Mouse (Mus musculus) embryonic facial prominence, embryonic 10.5 days (tissue): ENCODE results near the gene Lyg2. TPM values are rescaled to one million over a fixed set of nuclear protein-coding genes. Genes with fewer than 3 reads are reported as not detected.

Experiments used
- DNase-seq: peaks from one replicate; pipeline ENCODE4 v3.0.0-alpha.2; 2017; ENCODE audit warnings: low spot score
- H3K27ac ChIP-seq: fragments of 300-500 bp; sonication (generic); replicated peaks from 2 replicates; pipeline ENCODE4 v1.5.1; 2016; ENCODE audit warnings: mild to moderate bottlenecking
- H3K27me3 ChIP-seq: fragments of 300-500 bp; sonication (generic); replicated peaks from 2 replicates; pipeline ENCODE4 v1.6.1; 2016; ENCODE audit warnings: low read depth, mild to moderate bottlenecking; ENCODE audit not compliant: poor library complexity, severe bottlenecking
- H3K36me3 ChIP-seq: fragments of 300-500 bp; sonication (generic); replicated peaks from 2 replicates; pipeline ENCODE4 v1.6.1; 2016; ENCODE audit warnings: mild to moderate bottlenecking, moderate library complexity
- H3K4me1 ChIP-seq: fragments of 300-500 bp; sonication (generic); 2 replicates; pipeline ENCODE4 v1.6.1; 2016
- H3K4me3 ChIP-seq: fragments of 300-500 bp; sonication (generic); 2 replicates; pipeline ENCODE4 v1.5.1; 2016; ENCODE audit warnings: mild to moderate bottlenecking, moderate library complexity
- H3K9me3 ChIP-seq: fragments of 300-500 bp; sonication (generic); 2 replicates; pipeline ENCODE4 v1.6.1; 2016; ENCODE audit warnings: mild to moderate bottlenecking
- WGBS: fragments of 180-500 bp; shearing (Covaris S2); methylation state at CpG from one replicate; pipeline ENCODE4 v1.1.7; 2016; 5-methylcytosine and 5-hydroxymethylcytosine counted together
- polyA plus RNA-seq: library from polyadenylated mRNA; unstranded; fragments of >200 nt; fragmentation: Nextera tagmentation; extraction: Ambion mirVana; gene quantifications from 2 replicates; pipeline ENCODE4 v1.2.1, GENCODE M21; 2016

Gene Lyg2
- polyA plus RNA-seq, result not detected in 2 replicates

DNA sequence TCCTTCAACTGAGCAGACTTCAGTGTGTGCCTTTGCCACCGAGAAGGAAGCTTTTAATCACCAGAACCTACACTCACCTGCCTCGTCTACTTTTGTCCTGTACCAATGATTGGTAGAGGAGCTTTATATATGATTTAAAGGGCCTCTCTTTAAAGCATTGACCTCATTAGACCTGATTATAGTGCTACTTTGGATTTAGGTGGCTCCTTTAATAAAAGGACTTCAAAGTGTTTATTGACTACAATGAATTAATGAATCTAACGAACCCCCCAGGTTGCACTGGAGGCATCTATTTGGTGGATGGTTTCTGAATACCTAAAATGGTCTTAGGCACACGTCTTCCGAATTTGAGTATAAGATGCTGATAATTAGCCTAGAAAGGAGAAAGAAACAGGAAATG is at the start of gene Lyg2:
Lyg2 (minus strand) TSS at position 101 of the 400 bp plus-strand sequence.
- H3K27ac ChIP-seq, result no peak within 1 kb of the TSS
- no peaks in the 10 kb centered on the region for H3K4me1 ChIP-seq
- no peaks in the 10 kb centered on the region for H3K36me3 ChIP-seq
- H3K4me3 ChIP-seq, result no peak within 1 kb of the TSS
- DNase-seq, result no peak
- H3K9me3 ChIP-seq, result no peaks in the 10 kb centered on the region
- no peaks in the 10 kb centered on the region for H3K27me3 ChIP-seq
- WGBS, result 81% methylated on average over 5 of the region's 5 CpGs

GRCm38 (mm10) chr1:37965571-37965970 is 49.3 kb upstream of the Lyg2 start:
- no peaks in the 10 kb centered on the region for H3K27me3 ChIP-seq
- H3K4me1 ChIP-seq, result no peaks in the 10 kb centered on the region
- H3K27ac ChIP-seq, result no peak overlapping the region
- whole genome bisulfite sequencing, result 67% methylated on average over 10 of the region's 10 CpGs
- no peak for DNase-seq
- no peaks in the 10 kb centered on the region for H3K9me3 ChIP-seq
- H3K36me3 ChIP-seq, result no peaks in the 10 kb centered on the region
- no peak overlapping the region for H3K4me3 ChIP-seq

- WGBS, result 83% methylated on average over 5 of the region's 5 CpGs
- Histone ChIP-seq H3K4me1 (no peaks in the 10 kb centered on the region), H3K27me3 (no peaks in the 10 kb centered on the region), H3K36me3 (no peaks in the 10 kb centered on the region), H3K27ac (no peak overlapping the region), H3K4me3 (no peak overlapping the region), H3K9me3 (no peaks in the 10 kb centered on the region)
- no peak for DNase-seq
Measured at GRCm38 (mm10) chr1:37959486-37959885, 43.2 kb upstream of the Lyg2 start.

- no peaks in the 10 kb centered on the region for H3K9me3 ChIP-seq
- DNase-seq, result no peak
- H3K36me3 ChIP-seq, result no peaks in the 10 kb centered on the region
- no peak overlapping the region for H3K4me3 ChIP-seq
- 74% methylated on average over 2 of the region's 2 CpGs for WGBS
- H3K27me3 ChIP-seq, result no peaks in the 10 kb centered on the region
- H3K27ac ChIP-seq, result no peak overlapping the region
- H3K4me1 ChIP-seq, result no peaks in the 10 kb centered on the region
Measured at GRCm38 (mm10) chr1:37958516-37958915, 42.2 kb upstream of the Lyg2 start.

- DNase-seq, result no peak
Measured at GRCm38 (mm10) chr1:37957659-37958058, 41.4 kb upstream of the Lyg2 start, which contains the start of gene Lyg1. Lyg1 (minus strand) TSS chr1:37957759.

DNA sequence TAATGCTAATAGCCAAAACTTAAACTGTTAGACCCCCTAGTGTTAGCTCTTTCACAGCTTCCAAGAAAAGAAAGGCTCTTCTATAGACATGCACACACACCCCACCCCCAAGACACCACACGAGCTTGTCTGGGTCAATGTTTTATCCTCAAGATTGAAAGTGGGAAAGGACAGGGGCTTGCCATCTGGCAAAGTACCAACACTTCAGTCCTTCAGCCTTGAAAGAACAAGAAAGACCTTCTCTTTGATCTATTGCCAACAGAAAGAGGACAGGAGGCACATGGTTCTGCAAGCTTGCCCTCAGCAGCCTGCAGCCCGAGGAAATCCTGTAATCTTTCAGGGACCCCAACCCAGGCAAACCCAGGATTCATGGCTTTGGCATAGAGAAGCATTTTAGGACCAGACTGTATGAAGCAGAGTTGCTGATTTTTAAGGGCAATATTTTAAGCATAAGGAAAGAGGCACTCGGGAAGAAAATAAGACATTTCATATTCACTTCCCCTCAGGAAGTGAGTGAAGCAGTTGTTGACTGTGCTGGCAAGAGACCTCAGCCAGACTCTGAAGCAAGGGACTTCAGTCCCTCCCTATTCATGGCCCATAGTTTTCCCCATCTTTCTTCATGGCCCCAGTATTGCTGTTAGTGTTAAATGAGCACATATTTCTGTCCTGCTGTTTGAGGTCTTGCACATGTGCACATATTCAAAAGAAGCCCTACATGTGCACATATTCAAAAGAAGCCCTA is 40.6 kb upstream of the Lyg2 start:
- no peaks in the 10 kb centered on the region for H3K36me3 ChIP-seq
- H3K9me3 ChIP-seq, result no peaks in the 10 kb centered on the region
- H3K4me3 ChIP-seq, result no peak overlapping the region
- 55% methylated on average over 3 of the region's 3 CpGs for WGBS
- H3K27ac ChIP-seq, result no peak overlapping the region
- no peaks in the 10 kb centered on the region for H3K27me3 ChIP-seq
- no peak for DNase-seq
- H3K4me1 ChIP-seq, result no peaks in the 10 kb centered on the region

More at GRCm38 (mm10) chr1:37957659-37958058, 41.4 kb upstream of the Lyg2 start, which contains the start of gene Lyg1:
- 85% methylated on average over 5 of the region's 5 CpGs for WGBS
- Histone ChIP-seq H3K4me3 (no peak within 1 kb of the TSS), H3K27me3 (no peaks in the 10 kb centered on the region), H3K36me3 (no peaks in the 10 kb centered on the region), H3K27ac (no peak within 1 kb of the TSS), H3K9me3 (no peaks in the 10 kb centered on the region), H3K4me1 (no peaks in the 10 kb centered on the region)

DNA sequence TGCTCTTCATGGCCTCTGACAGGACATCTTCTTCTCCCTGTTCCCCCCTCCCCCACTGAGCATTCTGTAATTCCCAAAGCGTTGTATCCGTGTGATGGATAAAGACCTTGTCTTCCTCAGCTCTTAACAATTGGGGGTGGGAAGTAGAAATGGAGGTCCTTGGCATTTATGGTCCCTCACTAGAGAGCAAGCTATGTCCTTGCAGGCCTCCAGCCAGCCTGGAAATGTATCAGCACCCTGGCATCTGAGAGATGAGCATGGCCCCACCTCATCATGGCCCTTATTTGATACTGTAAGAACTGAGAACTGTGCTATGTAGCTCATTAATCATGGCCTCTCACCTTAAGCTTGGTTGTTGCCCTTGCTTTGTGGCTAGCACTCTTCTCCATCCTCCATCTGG is 39.0 kb upstream of the Lyg2 start:
- Histone ChIP-seq H3K4me1 (no peaks in the 10 kb centered on the region), H3K27me3 (no peaks in the 10 kb centered on the region), H3K36me3 (no peaks in the 10 kb centered on the region), H3K9me3 (no peaks in the 10 kb centered on the region), H3K4me3 (no peak overlapping the region), H3K27ac (no peak overlapping the region)
- 90% methylated on average over 2 of the region's 2 CpGs for WGBS
- DNase-seq, result no peak

DNA sequence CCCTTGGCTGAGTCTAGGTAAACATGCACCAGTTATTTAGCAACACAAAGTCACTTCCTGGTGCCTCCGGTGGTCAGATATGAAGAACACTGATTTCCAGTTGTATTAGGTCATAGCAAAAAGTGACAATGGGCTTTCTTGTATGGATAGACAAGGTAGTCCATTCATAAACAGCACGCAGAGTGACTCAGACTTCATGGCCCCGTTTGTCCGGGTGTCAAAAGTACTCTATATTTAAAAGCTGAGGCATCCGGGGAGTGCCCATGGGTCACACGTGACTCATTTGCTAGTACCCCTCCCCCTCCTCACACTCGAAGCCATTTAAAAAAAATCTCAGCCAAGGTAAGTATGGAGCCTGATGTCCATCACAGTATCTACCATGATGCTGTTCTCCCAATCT is 38.5 kb upstream of the Lyg2 start:
- Histone ChIP-seq H3K27me3 (no peaks in the 10 kb centered on the region), H3K4me3 (no peak overlapping the region)

DNA sequence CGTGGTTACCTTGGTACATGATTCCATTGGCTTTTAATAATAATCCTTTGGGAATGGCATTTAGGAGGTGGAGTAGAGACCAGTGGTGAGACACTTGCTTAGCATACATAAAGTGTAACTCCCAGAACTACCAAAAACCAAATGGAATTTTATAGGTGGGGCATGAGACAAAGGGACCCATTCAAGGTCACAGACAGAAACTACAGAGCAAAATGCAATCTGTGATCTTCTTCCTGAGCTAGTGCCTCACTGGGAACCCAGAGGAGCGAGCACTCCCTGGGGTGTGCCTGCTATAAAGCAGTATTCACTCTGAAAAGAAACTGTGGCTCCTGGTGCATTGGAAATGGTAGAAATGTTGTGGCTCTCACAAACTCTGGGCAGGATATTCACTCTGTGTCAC is 32.6 kb upstream of the Lyg2 start:
- Histone ChIP-seq H3K9me3 (no peaks in the 10 kb centered on the region), H3K27ac (no peak overlapping the region), H3K4me3 (no peak overlapping the region), H3K4me1 (no peaks in the 10 kb centered on the region), H3K27me3 (no peaks in the 10 kb centered on the region), H3K36me3 (no peaks in the 10 kb centered on the region)
- 76% methylated on average over 2 of the region's 2 CpGs for WGBS
- no peak for DNase-seq

More for the DNA sequence above, 38.5 kb upstream of the Lyg2 start:
- Histone ChIP-seq H3K27ac (no peak overlapping the region), H3K4me1 (no peaks in the 10 kb centered on the region), H3K36me3 (no peaks in the 10 kb centered on the region), H3K9me3 (no peaks in the 10 kb centered on the region)
- WGBS, result 87% methylated on average over 7 of the region's 7 CpGs
- DNase-seq, result no peak

DNA sequence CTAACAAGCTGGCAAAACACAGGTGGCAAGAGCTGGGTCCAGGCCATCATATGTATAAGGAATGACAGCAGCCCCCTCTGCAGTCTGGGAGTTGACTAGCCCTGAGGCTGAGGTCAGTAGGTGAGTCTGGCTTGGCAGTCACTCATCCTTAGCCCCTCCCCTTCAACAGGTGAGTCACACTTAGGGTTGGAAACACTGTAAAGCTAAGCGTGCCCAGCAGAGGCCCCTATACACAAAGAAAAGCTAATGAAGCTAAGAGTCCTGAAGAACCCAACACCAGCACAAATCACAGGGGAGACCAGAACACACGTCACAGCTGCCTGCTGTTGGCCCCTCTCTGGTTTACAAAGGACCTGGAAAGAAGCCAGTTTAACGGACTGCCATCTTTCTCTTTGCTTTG is 15.5 kb upstream of the Lyg2 start:
- peak; percentile 17 for DNase-seq
- no peak overlapping the region for H3K27ac ChIP-seq
- H3K9me3 ChIP-seq, result no peaks in the 10 kb centered on the region
- H3K36me3 ChIP-seq, result no peaks in the 10 kb centered on the region
- H3K27me3 ChIP-seq, result no peaks in the 10 kb centered on the region
- 22% methylated on average over 3 of the region's 3 CpGs for WGBS
- H3K4me1 ChIP-seq, result no peaks in the 10 kb centered on the region
- no peak overlapping the region for H3K4me3 ChIP-seq

- no peak for DNase-seq
- no peak overlapping the region for H3K4me3 ChIP-seq
- H3K27ac ChIP-seq, result no peak overlapping the region
- H3K4me1 ChIP-seq, result no peaks in the 10 kb centered on the region
- no peaks in the 10 kb centered on the region for H3K9me3 ChIP-seq
- no peaks in the 10 kb centered on the region for H3K27me3 ChIP-seq
- no peaks in the 10 kb centered on the region for H3K36me3 ChIP-seq
- WGBS, result 80% methylated on average over 8 of the region's 8 CpGs
Measured at GRCm38 (mm10) chr1:37925971-37926370, 9.7 kb upstream of the Lyg2 start.

DNA sequence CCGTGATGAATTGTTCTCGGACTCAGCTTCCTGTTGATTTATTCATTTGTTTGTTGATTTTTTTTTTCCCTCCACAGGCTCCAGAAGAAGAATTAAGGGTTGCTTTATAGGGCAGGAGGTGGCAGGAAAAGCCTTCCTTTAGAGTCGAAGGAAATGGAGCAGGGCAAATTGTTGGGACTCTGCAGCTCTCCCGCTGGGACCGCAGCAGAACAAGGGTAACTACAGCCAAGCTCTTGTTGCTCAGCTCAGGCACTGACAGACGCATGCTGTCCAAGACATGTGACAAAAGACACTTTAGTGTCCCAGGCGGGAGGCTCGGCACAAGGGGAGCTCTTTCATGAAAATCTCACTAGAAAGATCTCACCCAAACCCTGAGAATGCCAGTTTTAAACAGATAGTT is 6.2 kb upstream of the Lyg2 start:
- H3K4me3 ChIP-seq, result no peak overlapping the region
- H3K27me3 ChIP-seq, result no peaks in the 10 kb centered on the region
- no peaks in the 10 kb centered on the region for H3K9me3 ChIP-seq
- WGBS, result 48% methylated on average over 8 of the region's 8 CpGs
- no peak overlapping the region for H3K27ac ChIP-seq
- DNase-seq, result no peak
- no peaks in the 10 kb centered on the region for H3K4me1 ChIP-seq
- H3K36me3 ChIP-seq, result no peaks in the 10 kb centered on the region

DNA sequence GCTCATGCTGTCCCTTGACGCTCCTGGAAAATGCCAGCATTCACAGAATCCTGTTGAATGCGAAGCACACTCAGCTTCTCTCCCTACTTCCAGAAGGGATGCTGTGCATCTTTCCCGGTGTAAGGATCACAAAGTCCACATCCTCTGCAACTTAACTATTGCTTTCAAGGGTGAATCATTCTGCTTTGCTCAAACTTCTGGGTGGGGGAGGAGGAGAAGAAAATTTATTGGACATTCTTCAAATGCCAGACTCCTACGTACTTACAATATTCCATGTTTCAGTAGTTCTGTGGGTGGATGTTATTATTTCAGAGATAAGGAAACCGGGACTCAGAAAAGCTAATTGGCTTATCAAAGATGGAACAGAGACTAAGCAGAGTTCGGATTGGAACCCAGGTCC is 1.8 kb upstream of the Lyg2 start:
- no peaks in the 10 kb centered on the region for H3K27me3 ChIP-seq
- WGBS, result 83% methylated on average over 6 of the region's 6 CpGs

More for the DNA sequence above, 1.8 kb upstream of the Lyg2 start:
- Histone ChIP-seq H3K9me3 (no peaks in the 10 kb centered on the region), H3K36me3 (no peaks in the 10 kb centered on the region), H3K4me1 (no peaks in the 10 kb centered on the region), H3K27ac (no peak overlapping the region), H3K4me3 (no peak overlapping the region)
- DNase-seq, result no peak
